Mouse (Mus musculus): ENCODE measurements around the gene Fam71d. TPM values are rescaled to one million over a fixed set of nuclear protein-coding genes. Genes with fewer than 3 reads are reported as not detected.

Fam71d gene
- not detected in 2 replicates for total RNA-seq (2012; rRNA removed)

DNA sequence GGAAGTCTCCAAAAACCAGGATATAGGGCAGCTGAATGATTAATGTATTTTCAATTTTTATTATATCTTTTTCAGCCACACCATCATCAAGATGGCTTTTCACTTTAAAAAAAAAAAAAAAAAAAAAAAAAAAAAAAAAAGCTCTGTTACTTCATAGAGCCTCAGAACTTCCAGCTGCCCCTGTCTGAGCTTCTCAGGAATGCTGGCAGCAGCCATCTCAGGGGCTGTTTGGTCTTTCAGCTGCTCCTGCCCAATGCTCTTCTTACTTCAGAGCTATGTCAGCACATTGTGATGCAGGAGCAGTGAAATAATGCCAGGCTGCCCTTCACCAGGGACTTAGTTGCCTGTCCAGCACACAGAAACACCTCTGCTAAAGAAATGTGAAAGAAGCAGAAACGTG lies at the start of gene Fam71d:
Gene Fam71d, plus strand, starts transcription at position 211 of the 400 bp plus-strand sequence.
- TF ChIP-seq HCFC1 (IDR thresholded peaks at IDR 0.05; ENCODE audit: borderline replicate concordance, insufficient read depth, low read length) (no peak), MAFK (IDR thresholded peaks at IDR 0.05; ENCODE audit: insufficient read depth, low read depth, low read length) (no peak), CHD2 (IDR thresholded peaks at IDR 0.05; ENCODE audit: low read depth, low read length) (no peak), ZNF384 (IDR thresholded peaks at IDR 0.05; ENCODE audit: low read depth, low read length) (no peak), ZC3H11A (IDR thresholded peaks at IDR 0.05; ENCODE audit: borderline replicate concordance, low read depth, low read length) (no peak)

DNA sequence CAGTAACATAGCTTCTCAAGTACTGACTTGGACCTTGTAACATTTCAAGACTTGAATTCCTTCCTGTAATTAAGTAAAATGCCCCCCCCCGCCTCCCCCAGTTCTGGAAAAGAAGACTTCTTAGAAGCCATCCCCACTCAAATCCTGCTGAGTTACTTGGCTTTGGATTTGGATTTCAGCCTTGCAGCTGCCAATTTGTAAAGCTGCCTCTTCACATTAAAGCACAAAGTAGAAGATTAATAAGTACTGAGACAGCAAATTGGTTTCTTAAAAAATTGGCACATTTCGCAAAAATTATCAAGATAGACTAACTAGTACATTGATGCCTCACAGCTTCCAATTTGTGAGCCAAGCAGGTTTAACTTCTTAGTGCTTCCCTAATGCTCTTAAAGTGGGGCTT lies 47.6 kb upstream of the Fam71d start:
- in situ Hi-C loops (cut with MboI; ENCODE audit: low sequenced_read_pairs in 2 of 2, unreplicated experiment in 2 of 2): no loop called here
- H3K4me3 ChIP-seq (ENCODE audit: insufficient read depth in 1 of 2, low read depth in 1 of 2, low read length in 2 of 2, poor library complexity in 1 of 2, severe bottlenecking in 1 of 2): no peak overlapping the region
- no peaks in the 10 kb centered on the region for H3K9me3 ChIP-seq (ENCODE audit: control insufficient read depth, insufficient read depth, low read depth, low read length)
- no peak overlapping the region for H3K27ac ChIP-seq (ENCODE audit: insufficient read depth, low read depth, low read length, poor library complexity, severe bottlenecking)
- TF ChIP-seq ZC3H11A (IDR thresholded peaks at IDR 0.05; ENCODE audit: borderline replicate concordance, low read depth, low read length): no peak
- no peak for TF ChIP-seq HCFC1 (IDR thresholded peaks at IDR 0.05; ENCODE audit: borderline replicate concordance, insufficient read depth, low read length)
- no peak for TF ChIP-seq MAFK (IDR thresholded peaks at IDR 0.05; ENCODE audit: insufficient read depth, low read depth, low read length)
- no peak for TF ChIP-seq CHD2 (IDR thresholded peaks at IDR 0.05; ENCODE audit: low read depth, low read length)
- no peak for TF ChIP-seq ZNF384 (IDR thresholded peaks at IDR 0.05; ENCODE audit: low read depth, low read length)
- H3K4me1 ChIP-seq (ENCODE audit: control insufficient read depth in 2 of 2, insufficient read depth in 2 of 2, low read length in 2 of 2, poor library complexity in 1 of 2): peaks cover 0 to 2% of the 10 kb centered on the region in 2 experiments; a peak in 1 of 4 replicates
- no peak for DNase-seq (ENCODE audit: low read depth, low spot score)
- no peaks in the 10 kb centered on the region for H3K36me3 ChIP-seq (ENCODE audit: control insufficient read depth, insufficient read depth, low read length, poor library complexity, severe bottlenecking)
- no peak overlapping the region for H3K9ac ChIP-seq (ENCODE audit: insufficient read depth, low read depth, low read length, poor library complexity, severe bottlenecking)

More for the DNA sequence above, at the start of gene Fam71d:
- no peaks in the 10 kb centered on the region for H3K4me1 ChIP-seq (ENCODE audit: control insufficient read depth in 2 of 2, insufficient read depth in 2 of 2, low read length in 2 of 2, poor library complexity in 1 of 2)
- H3K9ac ChIP-seq (ENCODE audit: insufficient read depth, low read depth, low read length, poor library complexity, severe bottlenecking): no peak within 1 kb of the TSS
- no peaks in the 10 kb centered on the region for H3K36me3 ChIP-seq (ENCODE audit: control insufficient read depth, insufficient read depth, low read length, poor library complexity, severe bottlenecking)
- H3K4me3 ChIP-seq (ENCODE audit: insufficient read depth in 1 of 2, low read depth in 1 of 2, low read length in 2 of 2, poor library complexity in 1 of 2, severe bottlenecking in 1 of 2): no peak within 1 kb of the TSS
- in situ Hi-C loops (cut with MboI; ENCODE audit: low sequenced_read_pairs in 2 of 2, unreplicated experiment in 2 of 2): no loop called here
- DNase-seq (ENCODE audit: low read depth, low spot score): no peak
- no peaks in the 10 kb centered on the region for H3K9me3 ChIP-seq (ENCODE audit: control insufficient read depth, insufficient read depth, low read depth, low read length)
- H3K27ac ChIP-seq (ENCODE audit: insufficient read depth, low read depth, low read length, poor library complexity, severe bottlenecking): no peak within 1 kb of the TSS

DNA sequence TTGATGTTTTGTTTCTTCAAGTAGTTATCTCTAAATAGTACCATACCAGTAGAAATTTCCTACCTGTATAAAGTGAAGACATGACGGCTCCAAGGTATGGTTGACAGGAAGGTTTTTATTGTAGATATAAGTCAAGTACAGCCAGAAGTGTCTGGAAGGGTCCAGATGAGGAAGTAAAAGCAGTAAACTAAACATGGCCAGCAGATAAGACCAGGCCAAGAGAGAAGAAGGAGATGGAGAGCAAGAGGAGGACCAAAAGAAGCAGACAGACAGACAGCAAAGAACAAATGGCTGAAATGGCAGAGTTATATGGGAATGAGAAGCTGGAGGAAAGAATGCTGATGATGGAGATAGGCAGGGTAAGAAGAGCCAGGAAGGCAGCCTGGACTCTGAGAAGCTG lies 46.1 kb upstream of the Fam71d start:
- no peak for DNase-seq (ENCODE audit: low read depth, low spot score)
- Histone ChIP-seq H3K36me3 (ENCODE audit: control insufficient read depth, insufficient read depth, low read length, poor library complexity, severe bottlenecking) (no peaks in the 10 kb centered on the region), H3K4me3 (ENCODE audit: insufficient read depth in 1 of 2, low read depth in 1 of 2, low read length in 2 of 2, poor library complexity in 1 of 2, severe bottlenecking in 1 of 2) (no peak overlapping the region), H3K4me1 (ENCODE audit: control insufficient read depth in 2 of 2, insufficient read depth in 2 of 2, low read length in 2 of 2, poor library complexity in 1 of 2) (peaks cover 0 to 2% of the 10 kb centered on the region in 2 experiments; a peak in 1 of 4 replicates), H3K27ac (ENCODE audit: insufficient read depth, low read depth, low read length, poor library complexity, severe bottlenecking) (no peak overlapping the region), H3K9ac (ENCODE audit: insufficient read depth, low read depth, low read length, poor library complexity, severe bottlenecking) (no peak overlapping the region), H3K9me3 (ENCODE audit: control insufficient read depth, insufficient read depth, low read depth, low read length) (no peaks in the 10 kb centered on the region)
- in situ Hi-C loops (cut with MboI; ENCODE audit: low sequenced_read_pairs in 2 of 2, unreplicated experiment in 2 of 2): no loop called here
- TF ChIP-seq ZNF384 (IDR thresholded peaks at IDR 0.05; ENCODE audit: low read depth, low read length): no peak
- no peak for TF ChIP-seq MAFK (IDR thresholded peaks at IDR 0.05; ENCODE audit: insufficient read depth, low read depth, low read length)
- no peak for TF ChIP-seq ZC3H11A (IDR thresholded peaks at IDR 0.05; ENCODE audit: borderline replicate concordance, low read depth, low read length)
- no peak for TF ChIP-seq HCFC1 (IDR thresholded peaks at IDR 0.05; ENCODE audit: borderline replicate concordance, insufficient read depth, low read length)
- TF ChIP-seq CHD2 (IDR thresholded peaks at IDR 0.05; ENCODE audit: low read depth, low read length): no peak

DNA sequence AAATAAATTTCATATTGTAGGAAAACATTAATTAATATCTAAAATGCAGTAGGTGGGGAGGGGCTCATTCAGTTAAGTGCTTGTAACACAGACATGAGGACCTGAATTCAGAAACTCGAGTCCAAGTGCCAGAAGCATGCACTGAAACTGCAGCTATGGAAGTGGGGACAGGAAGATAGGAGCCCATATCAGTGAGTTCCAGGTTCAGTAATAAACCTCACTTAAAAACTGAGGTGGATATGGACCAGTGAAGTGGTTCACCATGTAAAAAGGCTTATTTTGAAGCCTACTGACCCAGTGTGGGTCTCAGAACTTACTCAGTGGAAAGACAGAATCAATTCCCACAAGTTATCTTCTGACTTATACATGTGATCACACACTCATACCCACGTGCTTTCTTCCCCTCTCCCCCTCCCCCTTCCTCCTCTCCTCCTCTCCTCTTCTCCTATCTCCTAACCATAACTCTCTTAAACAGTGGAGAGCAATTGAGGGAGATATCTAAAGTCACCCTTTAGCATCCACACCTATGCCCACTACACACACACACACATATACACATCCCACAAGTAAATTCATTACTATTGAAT lies 31.5 kb upstream of the Fam71d start:
- Histone ChIP-seq H3K9me3 (ENCODE audit: control insufficient read depth, insufficient read depth, low read depth, low read length) (no peaks in the 10 kb centered on the region), H3K9ac (ENCODE audit: insufficient read depth, low read depth, low read length, poor library complexity, severe bottlenecking) (no peak overlapping the region), H3K27ac (ENCODE audit: insufficient read depth, low read depth, low read length, poor library complexity, severe bottlenecking) (no peak overlapping the region), H3K4me3 (ENCODE audit: insufficient read depth in 1 of 2, low read depth in 1 of 2, low read length in 2 of 2, poor library complexity in 1 of 2, severe bottlenecking in 1 of 2) (no peak overlapping the region), H3K4me1 (ENCODE audit: control insufficient read depth in 2 of 2, insufficient read depth in 2 of 2, low read length in 2 of 2, poor library complexity in 1 of 2) (no peaks in the 10 kb centered on the region), H3K36me3 (ENCODE audit: control insufficient read depth, insufficient read depth, low read length, poor library complexity, severe bottlenecking) (no peaks in the 10 kb centered on the region)
- no peak for DNase-seq (ENCODE audit: low read depth, low spot score)
- no peak for TF ChIP-seq HCFC1 (IDR thresholded peaks at IDR 0.05; ENCODE audit: borderline replicate concordance, insufficient read depth, low read length)
- no peak for TF ChIP-seq CHD2 (IDR thresholded peaks at IDR 0.05; ENCODE audit: low read depth, low read length)
- TF ChIP-seq ZNF384 (IDR thresholded peaks at IDR 0.05; ENCODE audit: low read depth, low read length): no peak
- TF ChIP-seq MAFK (IDR thresholded peaks at IDR 0.05; ENCODE audit: insufficient read depth, low read depth, low read length): no peak
- TF ChIP-seq ZC3H11A (IDR thresholded peaks at IDR 0.05; ENCODE audit: borderline replicate concordance, low read depth, low read length): no peak
- in situ Hi-C loops (cut with MboI; ENCODE audit: low sequenced_read_pairs in 2 of 2, unreplicated experiment in 2 of 2): no loop called here
